Mouse (Mus musculus): ENCODE data around the gene Ctsg. TPM values are rescaled to one million over a fixed set of nuclear protein-coding genes. Genes with fewer than 3 reads are reported as not detected.

The Ctsg gene
- polyA plus RNA-seq (2012; rRNA removed), result 0.22 and 0.29 TPM in 2 replicates

DNA sequence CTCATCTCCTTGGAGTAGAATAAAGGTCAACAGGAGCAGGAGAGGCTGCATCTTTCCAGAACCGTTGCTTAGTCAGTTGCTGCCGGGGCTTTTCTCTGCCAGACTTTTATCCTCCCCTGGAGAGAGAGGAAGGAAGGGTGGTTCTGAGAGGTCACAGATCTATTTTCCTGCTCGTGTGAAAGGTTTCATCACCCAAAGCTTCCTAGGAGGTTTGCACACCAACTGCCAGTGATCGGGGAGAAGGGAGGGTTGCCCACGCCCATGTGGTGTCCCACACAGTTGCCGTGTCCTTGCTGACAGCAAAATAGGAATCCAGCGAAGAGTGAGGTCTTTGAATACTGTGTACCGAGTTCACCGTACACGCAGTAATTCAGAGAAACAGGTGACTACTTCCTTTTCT lies at the start of gene Ctsg:
Gene Ctsg, minus strand, starts transcription at position 189 of the 400 bp plus-strand sequence.

DNA sequence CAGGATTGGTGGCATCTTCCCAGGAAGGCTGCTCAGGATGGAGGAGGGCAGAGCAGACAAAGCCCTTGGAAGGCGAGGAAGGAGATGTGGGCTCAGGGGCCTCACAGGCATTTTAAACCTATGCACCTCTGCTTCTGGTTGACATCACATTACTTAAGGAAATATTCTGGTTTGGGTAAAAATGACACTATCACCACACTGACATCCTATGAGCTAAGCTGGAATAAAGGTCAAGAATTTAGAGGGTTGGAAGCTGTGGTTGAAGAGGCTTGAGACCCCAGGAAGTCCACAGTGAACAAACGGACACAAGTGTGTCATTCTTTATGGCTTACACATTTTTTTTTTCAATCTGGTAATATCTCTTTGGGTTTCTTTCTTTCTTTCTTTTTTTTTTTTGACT lies 30.1 kb upstream of the Ctsg start, which contains the start of gene Gzmd:
Gene Gzmd, minus strand, starts transcription at position 101 of the 400 bp plus-strand sequence.

GRCm38 (mm10) chr14:56120525-56120924 lies 18.2 kb upstream of the Ctsg start, which contains the start of gene Gzme:
TSS of gene Gzme (minus strand) at chr14:56120625.

GRCm38 (mm10) chr14:56085167-56085566 lies 17.2 kb downstream of the Ctsg start, which contains the start of gene Mcpt8:
TSS of gene Mcpt8 (minus strand) at chr14:56085273.

DNA sequence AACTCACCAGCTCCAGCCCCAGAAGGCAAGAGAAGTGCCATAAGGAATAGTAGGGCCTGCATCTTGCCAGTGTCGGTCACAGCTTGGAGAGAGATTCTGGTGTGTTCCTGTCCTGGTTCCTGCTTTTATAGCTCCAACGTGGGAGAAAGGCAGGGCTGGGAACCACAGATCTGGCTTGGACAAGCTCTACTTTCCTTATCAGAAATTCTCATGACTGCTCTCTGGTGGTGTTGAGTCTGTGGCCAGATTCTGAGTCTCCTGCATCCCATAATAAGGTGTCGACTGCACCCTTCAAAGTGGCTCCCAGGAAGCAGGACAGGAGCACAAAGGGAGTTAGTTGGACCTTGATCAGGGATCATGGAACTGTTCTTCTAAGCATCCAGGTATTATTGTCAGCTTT lies 40.2 kb downstream of the Ctsg start, which contains the start of gene Mcpt4:
Gene Mcpt4, minus strand, starts transcription at position 101 of the 400 bp plus-strand sequence.

Other genes starting within 250 kb of the Ctsg start
- gene Nynrin, start 248.6 kb downstream of the Ctsg start, polyA plus RNA-seq (2012; rRNA removed), result 18.4 and 24.1 TPM in 2 replicates
- 0.45 and 0.53 TPM in 2 replicates for gene Cbln3, start 218.2 kb downstream of the Ctsg start, polyA plus RNA-seq (2012; rRNA removed)
- gene Khnyn, start 217.6 kb downstream of the Ctsg start, polyA plus RNA-seq (2012; rRNA removed), result 14.8 and 16.5 TPM in 2 replicates
- gene Sdr39u1, start 202.3 kb downstream of the Ctsg start, polyA plus RNA-seq (2012; rRNA removed), result 102 and 107 TPM in 2 replicates
- gene Cma1, start 157.9 kb downstream of the Ctsg start, polyA plus RNA-seq (2012; rRNA removed), result 1.4 and 5.1 TPM in 2 replicates
- gene Cma2, start 151.6 kb downstream of the Ctsg start, polyA plus RNA-seq (2012; rRNA removed), result not detected in 2 replicates
- 0.08 TPM in 1 of 2 replicates, not detected in the other for gene Mcpt1, start 84.6 kb downstream of the Ctsg start, polyA plus RNA-seq (2012; rRNA removed)
- not detected in 2 replicates for gene Mcpt9, start 72.1 kb downstream of the Ctsg start, polyA plus RNA-seq (2012; rRNA removed)
- gene Mcpt2, start 60.5 kb downstream of the Ctsg start, polyA plus RNA-seq (2012; rRNA removed), result 0.06 TPM in 1 of 2 replicates, not detected in the other
- 0.19 TPM in 1 of 2 replicates, not detected in the other for gene Mcpt4, start 40.3 kb downstream of the Ctsg start, polyA plus RNA-seq (2012; rRNA removed)
- gene Mcpt8, start 17.3 kb downstream of the Ctsg start, polyA plus RNA-seq (2012; rRNA removed), result 0.07 and 0.23 TPM in 2 replicates
- not detected in 2 replicates for gene Gzme, start 18.1 kb upstream of the Ctsg start, polyA plus RNA-seq (2012; rRNA removed)
- gene Gzmd, start 30.0 kb upstream of the Ctsg start, polyA plus RNA-seq (2012; rRNA removed), result not detected in 2 replicates
- gene Gzmg, start 57.0 kb upstream of the Ctsg start, polyA plus RNA-seq (2012; rRNA removed), result not detected in 2 replicates
- not detected in 2 replicates for gene Gzmn, start 72.0 kb upstream of the Ctsg start, polyA plus RNA-seq (2012; rRNA removed)
- gene Gzmf, start 108.8 kb upstream of the Ctsg start, polyA plus RNA-seq (2012; rRNA removed), result not detected in 2 replicates
- gene Gzmc, start 132.1 kb upstream of the Ctsg start, polyA plus RNA-seq (2012; rRNA removed), result 0.09 TPM in 1 of 2 replicates, not detected in the other
- 0.04 and 0.09 TPM in 2 replicates for gene Gzmb, start 159.7 kb upstream of the Ctsg start, polyA plus RNA-seq (2012; rRNA removed)

Data from central nervous system, embryonic 14 days (tissue).